Mouse (Mus musculus) heart, postnatal 0 days (tissue): ENCODE results near the gene Slc47a2. TPM values are rescaled to one million over a fixed set of nuclear protein-coding genes. Genes with fewer than 3 reads are reported as not detected.

ENCODE experiments used
- ATAC-seq: fragments of 200-750 bp; cut with Nextera tagmentation; 2 replicates; pipeline ENCODE4 v1.8.0; 2017; ENCODE audit warnings: low read depth, moderate number of reproducible peaks, moderate library complexity; ENCODE audit not compliant: insufficient read depth
- DNase-seq: peaks from one replicate; pipeline ENCODE4 v3.0.0-alpha.2; 2016; ENCODE audit warnings: low spot score
- H3K27ac ChIP-seq: fragments of 300-500 bp; sonication (generic); 2 replicates; pipeline ENCODE4 v1.5.1; 2014; ENCODE audit warnings: low read depth, mild to moderate bottlenecking
- H3K27me3 ChIP-seq: fragments of 300-500 bp; sonication (generic); 2 replicates; pipeline ENCODE4 v1.6.1; 2014; ENCODE audit warnings: low read length, mixed read lengths; ENCODE audit not compliant: control insufficient read depth, insufficient read depth
- H3K36me3 ChIP-seq: fragments of 300-500 bp; sonication (generic); replicated peaks from 2 replicates; pipeline ENCODE4 v1.6.1; 2014; ENCODE audit warnings: low read length, mixed read lengths; ENCODE audit not compliant: control insufficient read depth, insufficient read depth
- H3K4me1 ChIP-seq: fragments of 300-500 bp; sonication (generic); 2 replicates; pipeline ENCODE4 v1.6.1; 2014; ENCODE audit warnings: antibody characterized with exemption; ENCODE audit not compliant: control insufficient read depth, insufficient read depth
- H3K4me2 ChIP-seq: fragments of 300-500 bp; sonication (generic); 2 replicates; pipeline ENCODE4 v1.6.1; 2014; ENCODE audit warnings: low read depth, mild to moderate bottlenecking, low read length, moderate library complexity
- H3K4me3 ChIP-seq: fragments of 300-500 bp; sonication (generic); 2 replicates; pipeline ENCODE4 v1.5.1; 2014; ENCODE audit warnings: low read depth, low read length
- H3K9ac ChIP-seq: fragments of 300-500 bp; sonication (generic); replicated peaks from 2 replicates; pipeline ENCODE4 v1.6.1; 2014; ENCODE audit warnings: low read depth, low read length, mixed read lengths
- H3K9me3 ChIP-seq: fragments of 300-500 bp; sonication (generic); replicated peaks from 2 replicates; pipeline ENCODE4 v1.6.1; 2016; ENCODE audit warnings: low read length; ENCODE audit not compliant: control insufficient read depth
- CTCF ChIP-seq: IDR thresholded peaks from 2 replicates; pipeline ENCODE4 v1.5.1; 2016; ENCODE audit warnings: antibody characterized with exemption, control low read depth, low read depth
- EP300 ChIP-seq: IDR thresholded peaks from 2 replicates; pipeline ENCODE4 v1.6.1; 2016; ENCODE audit warnings: antibody characterized with exemption, low read depth
- WGBS: fragments of 180-500 bp; shearing (Covaris S2); extraction: QIAGEN DNeasy Blood & Tissue Kit; methylation state at CpG from one replicate; pipeline ENCODE4 v1.1.7; 2014; 5-methylcytosine and 5-hydroxymethylcytosine counted together
- polyA plus RNA-seq: library from polyadenylated mRNA; unstranded; fragments of >200 nt; fragmentation: Nextera tagmentation; extraction: Ambion mirVana; gene quantifications from 2 replicates; pipeline ENCODE4 v1.2.1, GENCODE M21; 2015
- total RNA-seq: library from RNA; depleted of rRNA; stranded (reverse); fragments of >200 nt; gene quantifications from 2 replicates; pipeline ENCODE4 v1.2.3, GENCODE M21; 2014; ENCODE audit warnings: low replicate concordance

Slc47a2 gene
- total and polyA plus RNA-seq, 2 experiments from 2014 or later = 0.14 TPM; not detected in 1

DNA sequence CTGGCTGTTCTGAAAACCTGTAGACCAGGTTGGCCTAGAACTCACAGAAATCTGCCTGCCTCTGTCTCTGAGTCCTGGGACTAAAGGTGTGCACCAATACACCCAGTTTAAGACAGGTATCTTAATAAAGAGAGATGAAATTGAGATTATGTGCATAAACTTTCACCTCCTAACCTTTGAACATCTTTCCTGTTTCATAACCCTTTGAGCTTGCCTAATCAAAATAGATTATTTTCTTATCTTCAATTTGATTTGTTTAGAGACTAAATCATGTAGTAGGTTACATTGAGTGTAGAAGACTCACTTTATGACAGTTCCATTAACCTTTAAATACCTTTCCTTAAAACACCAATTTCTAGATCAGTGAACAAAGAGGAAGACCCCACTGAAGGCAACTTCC lies 71.0 kb downstream of the Slc47a2 start:
- H3K4me2 ChIP-seq = no peak overlapping the region
- H3K36me3 ChIP-seq = no peaks in the 10 kb centered on the region
- H3K9ac ChIP-seq = no peak overlapping the region
- TF ChIP-seq CTCF (no peak), EP300 (no peak)
- H3K4me3 ChIP-seq = no peak overlapping the region
- no peak overlapping the region for H3K27ac ChIP-seq
- no peaks in the 10 kb centered on the region for H3K27me3 ChIP-seq
- no peak for DNase-seq
- ATAC-seq = no peak
- no peaks in the 10 kb centered on the region for H3K9me3 ChIP-seq
- no peaks in the 10 kb centered on the region for H3K4me1 ChIP-seq

DNA sequence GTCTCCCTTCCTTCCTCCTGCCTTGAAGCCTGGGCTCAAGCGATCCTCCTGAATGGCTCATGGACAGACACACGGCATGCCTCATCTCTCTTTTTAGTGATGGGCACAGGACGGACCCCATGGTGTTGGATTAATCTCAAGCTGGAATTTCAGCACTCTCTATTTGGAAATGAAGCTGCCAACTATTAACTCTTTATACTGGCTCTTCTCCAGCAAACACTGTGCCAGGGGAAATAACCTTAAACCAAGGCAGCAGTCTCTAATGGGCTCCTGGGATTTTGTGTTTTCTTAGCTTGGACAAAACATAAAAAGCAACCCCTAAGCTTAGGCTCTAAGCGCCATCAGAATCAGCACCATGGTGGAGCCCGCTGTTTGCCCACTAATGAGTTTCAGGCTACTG lies 72.3 kb downstream of the Slc47a2 start:
- no peaks in the 10 kb centered on the region for H3K27me3 ChIP-seq
- TF ChIP-seq EP300 (no peak), CTCF (no peak)
- 73% methylated on average over 5 of the region's 5 CpGs for WGBS
- no peaks in the 10 kb centered on the region for H3K36me3 ChIP-seq
- DNase-seq (no peak), ATAC-seq (no peak)
- H3K9me3 ChIP-seq = no peaks in the 10 kb centered on the region
- no peak overlapping the region for H3K4me2 ChIP-seq
- H3K4me3 ChIP-seq = no peak overlapping the region
- H3K4me1 ChIP-seq = no peaks in the 10 kb centered on the region
- no peak overlapping the region for H3K9ac ChIP-seq
- H3K27ac ChIP-seq = no peak overlapping the region

DNA sequence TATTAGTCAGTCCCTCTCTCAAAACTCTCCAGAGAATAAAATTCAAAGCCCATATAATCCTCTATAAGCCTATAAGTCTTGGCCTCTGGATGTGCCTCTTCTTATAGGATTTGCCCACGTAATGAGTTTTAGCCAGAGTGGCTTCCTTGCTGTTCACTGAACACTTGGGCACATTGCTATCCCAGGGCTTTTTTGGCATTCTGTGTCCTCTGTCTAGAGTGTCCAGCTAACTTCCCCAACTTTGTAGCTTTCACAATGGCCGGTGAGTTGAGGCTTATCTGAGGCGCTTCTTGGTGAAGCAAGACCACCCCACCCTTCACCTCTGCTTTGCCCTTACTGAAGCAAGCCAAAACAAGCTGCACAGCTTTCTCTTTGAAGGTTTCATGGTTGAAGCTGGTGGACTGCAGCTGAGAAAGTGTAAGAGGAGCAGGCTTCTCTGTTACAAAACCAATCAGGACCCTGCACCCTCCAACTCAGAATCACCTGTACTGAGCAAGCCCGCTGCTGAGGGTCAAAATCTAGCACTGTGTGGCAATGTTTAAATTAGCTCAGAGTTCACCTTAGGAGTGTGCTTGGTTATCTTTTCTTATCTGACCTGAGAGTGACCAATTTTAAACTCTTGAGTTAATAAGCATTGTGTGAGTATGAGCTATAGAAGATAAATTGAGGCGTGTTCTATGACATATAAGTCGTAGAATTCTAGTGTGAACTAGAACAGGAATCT lies 73.9 kb downstream of the Slc47a2 start:
- H3K9ac ChIP-seq = no peak overlapping the region
- no peaks in the 10 kb centered on the region for H3K4me1 ChIP-seq
- no peak overlapping the region for H3K4me2 ChIP-seq
- H3K9me3 ChIP-seq = no peaks in the 10 kb centered on the region
- H3K27me3 ChIP-seq = no peaks in the 10 kb centered on the region
- no peak for DNase-seq
- ATAC-seq = no peak
- H3K4me3 ChIP-seq = no peak overlapping the region
- H3K27ac ChIP-seq = no peak overlapping the region
- TF ChIP-seq EP300 = no peak
- TF ChIP-seq CTCF = no peak
- peaks cover 13% of the 10 kb centered on the region for H3K36me3 ChIP-seq
- 88% methylated on average over 6 of the region's 6 CpGs for WGBS

DNA sequence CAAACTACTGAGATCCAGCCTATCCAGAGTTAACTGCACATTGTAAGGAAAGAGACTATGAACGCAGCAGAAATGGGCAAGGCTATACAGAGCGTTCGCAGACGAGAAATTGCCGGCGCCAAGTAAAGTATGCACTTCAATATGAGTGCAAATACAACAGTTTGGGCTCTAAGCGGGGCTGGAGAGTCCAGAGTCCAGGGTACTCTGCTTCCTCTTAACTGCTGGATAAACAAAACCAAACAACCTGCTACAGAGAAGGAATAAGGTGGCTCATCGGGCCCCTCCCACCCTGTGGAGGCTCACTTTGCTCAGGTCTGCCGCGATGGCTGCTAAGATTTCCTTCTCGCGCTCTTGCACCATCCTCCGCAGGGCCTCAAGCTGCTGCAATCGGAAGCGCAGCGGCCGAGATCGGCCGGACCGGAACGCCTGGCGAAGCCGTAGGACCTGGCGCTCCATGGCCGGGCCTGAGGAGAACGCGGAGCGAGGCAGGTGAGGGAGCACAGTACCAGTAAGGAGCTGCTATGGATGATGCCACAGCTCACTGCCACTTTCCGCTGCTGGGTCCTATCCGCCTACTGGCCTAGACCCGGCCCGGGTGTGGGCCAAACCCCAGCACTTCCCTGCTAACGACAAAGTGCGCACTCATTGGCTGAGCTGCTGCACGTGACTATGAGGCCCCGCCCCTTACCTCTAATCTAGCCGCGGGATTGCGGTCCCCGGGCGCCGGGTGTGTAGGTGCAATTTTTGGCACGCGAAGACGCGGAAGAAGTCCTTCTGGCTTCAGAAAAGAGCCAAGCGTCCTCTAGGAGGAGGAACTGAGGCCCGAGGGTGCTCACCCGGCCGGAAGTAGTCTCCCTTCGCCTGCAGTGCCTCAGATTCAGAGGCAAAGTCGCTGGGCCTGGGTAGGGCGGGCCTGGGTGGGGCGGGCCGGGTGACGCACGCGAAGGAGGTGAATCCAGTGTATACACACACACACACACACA lies 75.8 kb downstream of the Slc47a2 start, which contains the start of gene Aldh3a2:
Aldh3a2 (minus strand) TSS at position 914 of the 983 bp plus-strand sequence.
- ATAC-seq = peak; percentile 99
- peak; percentile 96 for DNase-seq
- H3K4me1 ChIP-seq = no peaks in the 10 kb centered on the region
- peak within 1 kb of the TSS; percentile 60 for H3K4me2 ChIP-seq
- H3K36me3 ChIP-seq = peaks cover 33% of the 10 kb centered on the region
- under 1% methylated on average over 58 of the region's 58 CpGs for WGBS
- no peaks in the 10 kb centered on the region for H3K9me3 ChIP-seq
- peak within 1 kb of the TSS; percentile 95 for H3K27ac ChIP-seq
- peak within 1 kb of the TSS; percentile 76 for H3K9ac ChIP-seq
- H3K27me3 ChIP-seq = no peaks in the 10 kb centered on the region
- H3K4me3 ChIP-seq = peak within 1 kb of the TSS; percentile 75
- no peak for TF ChIP-seq CTCF
- 0 out of 2 replicates have a peak, but pooled peaks have one; percentile 28 for TF ChIP-seq EP300

DNA sequence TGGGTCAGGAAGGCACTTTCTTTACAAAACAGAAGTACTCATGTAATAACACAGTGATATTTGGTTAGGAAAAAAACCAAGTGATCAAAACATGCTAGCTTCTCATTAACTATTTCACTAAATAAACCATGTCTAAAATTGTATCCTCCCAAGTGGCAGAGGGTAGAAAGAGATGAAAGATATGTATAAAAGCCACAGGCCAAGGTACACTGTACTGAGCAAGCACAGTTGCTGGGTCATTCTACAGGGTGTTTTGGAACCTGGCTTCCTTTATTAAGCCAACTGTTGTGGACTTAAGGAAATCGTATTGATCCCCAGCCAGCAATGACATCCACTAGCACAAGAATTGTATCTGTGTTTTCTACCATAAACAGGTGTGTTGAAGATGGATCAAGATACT lies 78.8 kb downstream of the Slc47a2 start:
- 88% methylated on average over 1 of the region's 1 CpGs for WGBS
- DNase-seq (no peak), ATAC-seq (no peak)
- Histone ChIP-seq H3K4me1 (no peaks in the 10 kb centered on the region), H3K27me3 (no peaks in the 10 kb centered on the region), H3K4me2 (no peak overlapping the region), H3K27ac (no peak overlapping the region), H3K9ac (no peak overlapping the region), H3K4me3 (no peak overlapping the region), H3K9me3 (no peaks in the 10 kb centered on the region), H3K36me3 (peaks cover 55% of the 10 kb centered on the region)
- TF ChIP-seq EP300 (no peak), CTCF (no peak)
